Comparison of ENCODE assay signal across 14 mouse cellular contexts in genomic region chr7:113772135-113772534, GRCm38 (mm10). TPM values are rescaled to one million over a fixed set of nuclear protein-coding genes. Genes with fewer than 3 reads are reported as not detected.
DNase-seq lines count a peak whose midpoint lies in the region; ATAC-seq and TF ChIP-seq lines count a peak whose summit lies in the region.
"Had no signal": no experiment of that assay in that cellular context is flagged by ENCODE, and none has a peak within 500 bp of the region (broad histone marks: within the 10 kb centered on the region; RNA-seq: fewer than 3 reads in every experiment).

No protein-coding gene starts in this region.

- H3K36me3 ChIP-seq in liver, postnatal 0 days (replicated peaks; ENCODE audit: insufficient read depth, low read length), result no peaks in the 10 kb centered on the region
- no peaks in the 10 kb centered on the region for H3K36me3 ChIP-seq in liver, embryonic 11.5 days (ENCODE audit: control insufficient read depth, insufficient read depth, low read length)
- no peaks in the 10 kb centered on the region for H3K36me3 ChIP-seq in E14TG2a.4 (ENCODE audit: insufficient read depth, low read length)
- H3K36me3 ChIP-seq: limb, embryonic 15.5 days had no signal

- no peak for TF ChIP-seq EP300 in liver, postnatal 0 days (IDR thresholded peaks at IDR 0.05; ENCODE audit: low read depth)

- 75% methylated on average over 2 of the region's 2 CpGs for WGBS in liver, postnatal 0 days (ENCODE audit: insufficient replicate concordance)
- 70% methylated on average over 2 of the region's 2 CpGs for WGBS in liver, embryonic 11.5 days

- no peak overlapping the region for H3K4me3 ChIP-seq in liver, postnatal 0 days (ENCODE audit: low read depth, low read length)
- H3K4me3 ChIP-seq in liver, embryonic 11.5 days (ENCODE audit: low read depth, low read length), result no peak overlapping the region
- H3K4me3 ChIP-seq in E14TG2a.4 (replicated peaks; ENCODE audit: low read length), result no peak overlapping the region
- H3K4me3 ChIP-seq: limb, embryonic 15.5 days had no signal

- no peaks in the 10 kb centered on the region for H3K9me3 ChIP-seq in liver, postnatal 0 days (ENCODE audit: low read length)
- 0 out of 2 replicates have a peak, but pooled peaks cover 2% of the 10 kb centered on the region for H3K9me3 ChIP-seq in liver, embryonic 11.5 days (ENCODE audit: control insufficient read depth, low read length)
- H3K9me3 ChIP-seq in E14TG2a.4 (ENCODE audit: low read length), result no peaks in the 10 kb centered on the region
- H3K9me3 ChIP-seq: limb, embryonic 15.5 days had no signal

- TF ChIP-seq CTCF in liver, postnatal 0 days (IDR thresholded peaks at IDR 0.05; ENCODE audit: low read depth), result peak; percentile 34; the same call in 1 of the 2 replicates
- TF ChIP-seq CTCF in E14TG2a.4 (conservative IDR thresholded peaks at IDR 0.05; ENCODE audit: low read length), result peak; percentile 84

- H3K4me1 ChIP-seq in liver, postnatal 0 days (ENCODE audit: insufficient read depth), result no peaks in the 10 kb centered on the region
- H3K4me1 ChIP-seq in liver, embryonic 11.5 days (replicated peaks; ENCODE audit: control insufficient read depth, insufficient read depth, low read length), result 0 out of 2 replicates have a peak, but pooled peaks cover 2% of the 10 kb centered on the region
- peaks cover 24% of the 10 kb centered on the region for H3K4me1 ChIP-seq in E14TG2a.4 (replicated peaks; ENCODE audit: low read depth, low read length)

- no peak for ATAC-seq in liver, postnatal 0 days
- no peak for ATAC-seq in liver, embryonic 11.5 days (replicated peaks; ENCODE audit: low FRiP score)

- no peak overlapping the region for H3K4me2 ChIP-seq in liver, postnatal 0 days (ENCODE audit: low read depth, low read length)
- no peak overlapping the region for H3K4me2 ChIP-seq in liver, embryonic 11.5 days
- H3K4me2 ChIP-seq: limb, embryonic 15.5 days had no signal

- H3K27ac ChIP-seq in liver, postnatal 0 days (ENCODE audit: low read depth), result no peak overlapping the region
- H3K27ac ChIP-seq in liver, embryonic 11.5 days (ENCODE audit: low read depth, low read length), result no peak overlapping the region
- H3K27ac ChIP-seq: limb, embryonic 15.5 days had no signal

- peaks cover 20% of the 10 kb centered on the region for H3K27me3 ChIP-seq in liver, postnatal 0 days (ENCODE audit: insufficient read depth, low read length)
- H3K27me3 ChIP-seq in liver, embryonic 11.5 days (replicated peaks; ENCODE audit: control insufficient read depth, insufficient read depth, low read length), result peaks cover 16% of the 10 kb centered on the region
- H3K27me3 ChIP-seq in E14TG2a.4 (ENCODE audit: insufficient read depth, low read length), result peaks cover 48% of the 10 kb centered on the region

- no peak overlapping the region for H3K9ac ChIP-seq in liver, postnatal 0 days (replicated peaks)
- H3K9ac ChIP-seq in liver, embryonic 11.5 days (ENCODE audit: low read depth, low read length), result no peak overlapping the region
- H3K9ac ChIP-seq: limb, embryonic 15.5 days had no signal

- peak; percentile 23 for DNase-seq in heart, postnatal 4 days
- no peak for DNase-seq in heart, adult 18-20 months
- DNase-seq in liver, postnatal 0 days, result no peak
- DNase-seq in liver, embryonic 11.5 days (ENCODE audit: low spot score), result no peak
- peak; percentile 2 for DNase-seq in 3T3-L1 (ENCODE audit: low read depth, low spot score)
- DNase-seq in gastrocnemius, postnatal 4 days (ENCODE audit: low spot score in 2 of 2), result no peak
- DNase-seq: heart, postnatal 36 days; layer of hippocampus, postnatal 36 days had no signal

RNA-seq across cellular contexts. Expression of gene Spon1, which starts 6.3 kb away (rescaled TPM):
- 10 to 100 TPM; 28.6 to 32.7 TPM for total RNA-seq in heart, postnatal 4 days (2021)
- 10 to 100 TPM; 10.1 to 10.2 TPM for total RNA-seq in heart, adult 18-20 months (2021)
- 0.26 and 0.35 TPM in 2 replicates for polyA plus RNA-seq in liver, postnatal 0 days (2015; fragmentation: Nextera tagmentation; extraction: Ambion mirVana)
- 7.6 and 7.9 TPM in 2 replicates for polyA plus RNA-seq in liver, embryonic 11.5 days (2014; fragmentation: Nextera tagmentation; extraction: Ambion mirVana)
- total RNA-seq in gastrocnemius, postnatal 4 days (2021), result 1 to 10 TPM; 6.1 to 7.1 TPM
- total RNA-seq: common myeloid progenitor, adult 5-6 weeks; granulocyte monocyte progenitor cell, adult 5-6 weeks; MEL; monocyte, adult 5-6 weeks had no signal

Comparison
In these comparisons a context has a peak if more than half of its experiments do, and no peak if none do; other contexts are left out.
1. DNase-seq: peak in heart, postnatal 4 days (single experiment) and 3T3-L1 (single experiment); none in heart, adult 18-20 months (0 of 2), liver, postnatal 0 days (single experiment), liver, embryonic 11.5 days (single experiment) and gastrocnemius, postnatal 4 days (0 of 2).